Mouse (Mus musculus) heart, embryonic 10.5 days (tissue): Measurements from ENCODE around the gene Vamp3. TPM values are rescaled to one million over a fixed set of nuclear protein-coding genes. Genes with fewer than 3 reads are reported as not detected.
"Not testable (repeated sequence)": the region's sequence is repeated elsewhere in the genome, so short reads cannot be mapped to it uniquely, and the experiment has no call there.

Experiments
- DNase-seq: peaks from one replicate; pipeline ENCODE4 v3.0.0-alpha.2; 2017; ENCODE audit warnings: low spot score
- H3K27ac ChIP-seq: fragments of 300-500 bp; sonication (generic); 2 replicates; pipeline ENCODE4 v1.5.1; 2016; ENCODE audit warnings: mild to moderate bottlenecking
- H3K27me3 ChIP-seq: fragments of 300-500 bp; sonication (generic); 2 replicates; pipeline ENCODE4 v1.6.1; 2016; ENCODE audit warnings: mild to moderate bottlenecking; ENCODE audit not compliant: poor library complexity, insufficient read depth, severe bottlenecking
- H3K36me3 ChIP-seq: fragments of 300-500 bp; sonication (generic); 2 replicates; pipeline ENCODE4 v1.6.1; 2016; ENCODE audit warnings: mild to moderate bottlenecking, moderate library complexity
- H3K4me1 ChIP-seq: fragments of 300-500 bp; sonication (generic); 2 replicates; pipeline ENCODE4 v1.6.1; 2016; ENCODE audit warnings: mild to moderate bottlenecking
- H3K4me3 ChIP-seq: fragments of 300-500 bp; sonication (generic); 2 replicates; pipeline ENCODE4 v1.5.1; 2016; ENCODE audit warnings: mild to moderate bottlenecking, moderate library complexity
- H3K9me3 ChIP-seq: fragments of 300-500 bp; sonication (generic); 2 replicates; pipeline ENCODE4 v1.6.1; 2016; ENCODE audit warnings: mild to moderate bottlenecking, moderate library complexity
- WGBS: fragments of 180-500 bp; shearing (Covaris S2); methylation state at CpG from one replicate; pipeline ENCODE4 v1.1.7; 2016; 5-methylcytosine and 5-hydroxymethylcytosine counted together
- polyA plus RNA-seq: library from polyadenylated mRNA; unstranded; fragments of >200 nt; fragmentation: Nextera tagmentation; extraction: Ambion mirVana; gene quantifications from 2 replicates; pipeline ENCODE4 v1.2.1, GENCODE M21; 2016

Gene Vamp3
- polyA plus RNA-seq, 1 experiment from 2014 or later: 105 TPM

- Histone ChIP-seq H3K27me3 (no peaks in the 10 kb centered on the region; the same call in 1 of the 2 replicates), H3K36me3 (peaks cover 1% of the 10 kb centered on the region; the same call in 1 of the 2 replicates), H3K4me1 (peaks cover 20% of the 10 kb centered on the region), H3K4me3 (no peak overlapping the region), H3K9me3 (no peaks in the 10 kb centered on the region), H3K27ac (no peak overlapping the region)
- WGBS: 78% methylated on average over 5 of the region's 5 CpGs
- DNase-seq: no peak
Measured at GRCm38 (mm10) chr4:151041506-151041905, 16.3 kb downstream of the Vamp3 start.

DNA sequence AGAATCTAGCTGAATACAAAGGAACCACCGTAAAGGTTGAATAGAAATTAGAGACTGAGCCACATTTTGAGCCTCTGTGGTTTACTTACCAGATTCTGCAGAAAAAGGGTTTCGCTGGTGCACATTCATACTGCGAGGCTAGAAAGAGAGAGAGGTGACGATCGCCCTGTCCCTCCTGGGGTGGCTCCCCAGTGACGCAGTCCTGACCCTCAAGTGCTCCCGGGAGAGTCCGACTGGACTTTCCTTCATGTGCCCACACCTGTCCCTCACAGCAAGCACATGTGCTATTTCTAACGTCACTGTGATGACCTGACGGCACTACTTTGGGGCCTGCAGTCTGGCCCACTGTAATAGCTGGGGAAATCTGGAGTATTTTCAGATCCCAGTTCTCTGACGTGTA lies 20.0 kb downstream of the Vamp3 start:
- H3K27me3 ChIP-seq: no peaks in the 10 kb centered on the region
- H3K9me3 ChIP-seq: no peaks in the 10 kb centered on the region
- 0 out of 2 replicates have a peak, but pooled peaks cover 6% of the 10 kb centered on the region for H3K4me1 ChIP-seq
- H3K36me3 ChIP-seq: no peaks in the 10 kb centered on the region
- H3K27ac ChIP-seq: no peak overlapping the region
- WGBS: 85% methylated on average over 11 of the region's 11 CpGs
- DNase-seq: no peak
- no peak overlapping the region for H3K4me3 ChIP-seq

DNA sequence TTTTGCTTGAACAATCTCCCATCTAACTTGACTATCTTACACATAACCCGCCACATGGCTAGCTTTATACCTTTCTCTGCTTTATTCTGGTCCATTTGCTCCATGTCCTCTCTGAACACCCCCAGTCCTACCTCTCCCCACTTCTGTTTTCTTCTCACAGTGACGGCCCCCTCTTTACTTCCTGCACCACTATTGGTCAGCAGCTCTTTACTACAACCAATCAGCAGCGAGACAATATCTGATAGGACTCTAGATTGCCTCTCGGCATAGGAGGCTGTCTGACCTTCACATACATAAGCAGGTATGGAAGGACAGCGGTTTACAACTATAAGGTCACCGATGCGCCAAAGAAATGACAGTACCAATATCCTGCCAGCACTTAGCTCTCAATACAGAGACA lies 21.2 kb downstream of the Vamp3 start:
- H3K36me3 ChIP-seq: no peaks in the 10 kb centered on the region
- 83% methylated on average over 7 of the region's 7 CpGs for WGBS
- no peak overlapping the region for H3K4me3 ChIP-seq
- no peaks in the 10 kb centered on the region for H3K9me3 ChIP-seq
- H3K27me3 ChIP-seq: no peaks in the 10 kb centered on the region
- H3K27ac ChIP-seq: no peak overlapping the region
- DNase-seq: no peak
- H3K4me1 ChIP-seq: 0 out of 2 replicates have a peak, but pooled peaks cover 4% of the 10 kb centered on the region

- peaks cover 11% of the 10 kb centered on the region; the same call in 1 of the 2 replicates for H3K4me1 ChIP-seq
- 43% methylated on average over 6 of the region's 6 CpGs for WGBS
- no peak for DNase-seq
- no peaks in the 10 kb centered on the region; the same call in 1 of the 2 replicates for H3K27me3 ChIP-seq
- no peaks in the 10 kb centered on the region for H3K9me3 ChIP-seq
- no peak overlapping the region for H3K4me3 ChIP-seq
- 0 out of 2 replicates have a peak, but pooled peaks cover 6% of the 10 kb centered on the region for H3K36me3 ChIP-seq
- no peak overlapping the region for H3K27ac ChIP-seq
Measured at GRCm38 (mm10) chr4:151027001-151027400, 30.8 kb downstream of the Vamp3 start.

GRCm38 (mm10) chr4:151024152-151024551 lies 33.6 kb downstream of the Vamp3 start:
- H3K4me3 ChIP-seq: no peak overlapping the region
- H3K27ac ChIP-seq: no peak overlapping the region
- H3K9me3 ChIP-seq: no peaks in the 10 kb centered on the region
- WGBS: 57% methylated on average over 9 of the region's 9 CpGs
- no peaks in the 10 kb centered on the region; the same call in 1 of the 2 replicates for H3K27me3 ChIP-seq
- peaks cover 25% of the 10 kb centered on the region for H3K4me1 ChIP-seq
- DNase-seq: no peak
- H3K36me3 ChIP-seq: peaks cover 6% of the 10 kb centered on the region; the same call in 1 of the 2 replicates

DNA sequence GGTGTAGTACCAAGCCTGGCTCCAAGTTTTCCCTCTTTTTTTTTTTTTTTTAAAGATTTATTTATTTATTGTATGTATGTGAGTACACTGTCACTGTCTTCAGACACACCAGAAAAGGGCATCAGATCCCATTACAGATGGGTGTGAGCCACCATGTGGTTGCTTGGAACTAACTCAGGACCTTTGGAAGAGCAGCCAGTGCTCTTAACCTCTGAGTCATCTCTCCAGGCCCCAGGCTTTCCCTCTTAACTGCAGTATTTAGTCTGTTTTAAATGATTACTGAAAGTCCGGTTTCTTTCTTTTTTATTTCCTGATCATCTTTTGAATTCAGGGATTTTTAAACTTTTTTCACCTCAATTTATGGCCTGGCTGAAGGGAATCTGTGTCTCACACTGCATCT lies 40.4 kb downstream of the Vamp3 start:
- 88% methylated on average over 1 of the region's 1 CpGs for WGBS

DNA sequence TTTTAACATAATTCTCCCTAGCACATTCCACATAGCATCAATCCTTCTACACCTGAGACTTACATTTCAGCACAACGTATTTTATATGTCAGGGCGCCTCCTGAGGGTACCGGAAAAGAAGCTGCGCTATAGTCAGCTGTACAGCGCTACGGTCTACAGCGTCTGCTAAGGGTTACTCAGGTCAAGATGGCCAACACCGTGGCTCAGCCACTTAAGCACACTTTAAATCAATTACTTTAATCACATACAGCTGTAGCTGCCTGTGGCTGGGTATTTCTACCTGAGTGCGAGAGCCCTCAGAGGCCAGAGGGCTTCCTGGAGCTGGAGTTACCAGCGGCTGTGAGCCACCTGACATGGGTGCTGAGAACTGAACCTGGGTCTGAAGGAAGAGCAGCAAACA lies 41.8 kb downstream of the Vamp3 start:
- Histone ChIP-seq H3K4me3 (no peak overlapping the region), H3K27ac (no peak overlapping the region), H3K4me1 (peaks cover 23% of the 10 kb centered on the region), H3K27me3 (no peaks in the 10 kb centered on the region), H3K36me3 (peaks cover 21% of the 10 kb centered on the region), H3K9me3 (no peaks in the 10 kb centered on the region)
- DNase-seq: no peak
- WGBS: 86% methylated on average over 10 of the region's 10 CpGs

More for the DNA sequence above, 40.4 kb downstream of the Vamp3 start:
- not testable (repeated sequence) for H3K27me3 ChIP-seq, H3K4me3 ChIP-seq, H3K27ac ChIP-seq, DNase-seq, H3K9me3 ChIP-seq
- peaks cover 21% of the 10 kb centered on the region for H3K4me1 ChIP-seq
- H3K36me3 ChIP-seq: peaks cover 22% of the 10 kb centered on the region

GRCm38 (mm10) chr4:151010316-151010715 lies 47.4 kb downstream of the Vamp3 start:
- Histone ChIP-seq H3K36me3 (peaks cover 23% of the 10 kb centered on the region; the same call in 1 of the 2 replicates), H3K4me3 (no peak overlapping the region), H3K27ac (no peak overlapping the region), H3K9me3 (no peaks in the 10 kb centered on the region), H3K27me3 (no peaks in the 10 kb centered on the region), H3K4me1 (peaks cover 9% of the 10 kb centered on the region)
- WGBS: 82% methylated on average over 7 of the region's 7 CpGs
- no peak for DNase-seq

- 53% methylated on average over 6 of the region's 6 CpGs for WGBS
- Histone ChIP-seq H3K36me3 (peaks cover 23% of the 10 kb centered on the region; the same call in 1 of the 2 replicates), H3K27ac (no peak overlapping the region), H3K4me1 (0 out of 2 replicates have a peak, but pooled peaks cover under 1% of the 10 kb centered on the region), H3K27me3 (no peaks in the 10 kb centered on the region), H3K9me3 (no peaks in the 10 kb centered on the region), H3K4me3 (no peak overlapping the region)
- no peak for DNase-seq
Measured at GRCm38 (mm10) chr4:151006945-151007344, 50.8 kb downstream of the Vamp3 start.

DNA sequence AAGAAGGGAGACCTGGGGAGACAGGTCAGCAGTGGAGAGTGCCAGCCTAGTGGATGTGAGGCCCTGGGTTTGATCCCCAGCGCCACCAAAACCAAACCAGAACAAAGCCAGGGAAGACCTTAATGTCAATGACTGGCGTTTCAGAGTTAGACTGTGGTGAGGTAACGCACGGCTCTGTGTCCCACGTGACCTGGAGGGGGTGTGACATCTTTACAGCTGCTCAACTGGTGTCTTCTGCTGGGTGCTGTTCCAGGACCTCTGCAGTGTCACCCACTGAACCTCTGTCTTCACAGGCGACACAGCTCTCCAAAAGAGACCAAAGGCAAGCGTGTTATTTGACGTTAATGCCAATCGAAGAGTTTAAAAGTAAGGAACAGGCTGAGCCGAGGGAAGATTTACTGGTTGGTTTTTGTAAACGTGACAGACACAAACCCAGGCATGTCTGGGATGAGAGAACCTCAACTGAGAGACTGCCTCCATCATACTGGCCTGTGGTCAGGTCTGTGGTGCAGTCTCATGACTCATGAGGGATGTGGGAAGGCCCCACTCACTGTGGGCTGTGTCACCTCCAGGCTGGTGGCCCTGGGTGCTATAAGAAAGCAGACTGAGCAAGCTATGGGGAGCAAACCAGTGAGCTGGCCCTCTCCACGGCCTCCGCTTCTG lies 52.0 kb downstream of the Vamp3 start:
- no peaks in the 10 kb centered on the region for H3K27me3 ChIP-seq
- no peak for DNase-seq
- H3K4me3 ChIP-seq: no peak overlapping the region
- WGBS: 91% methylated on average over 13 of the region's 13 CpGs
- H3K27ac ChIP-seq: no peak overlapping the region
- peaks cover 23% of the 10 kb centered on the region; the same call in 1 of the 2 replicates for H3K36me3 ChIP-seq
- no peaks in the 10 kb centered on the region for H3K9me3 ChIP-seq
- no peaks in the 10 kb centered on the region for H3K4me1 ChIP-seq

DNA sequence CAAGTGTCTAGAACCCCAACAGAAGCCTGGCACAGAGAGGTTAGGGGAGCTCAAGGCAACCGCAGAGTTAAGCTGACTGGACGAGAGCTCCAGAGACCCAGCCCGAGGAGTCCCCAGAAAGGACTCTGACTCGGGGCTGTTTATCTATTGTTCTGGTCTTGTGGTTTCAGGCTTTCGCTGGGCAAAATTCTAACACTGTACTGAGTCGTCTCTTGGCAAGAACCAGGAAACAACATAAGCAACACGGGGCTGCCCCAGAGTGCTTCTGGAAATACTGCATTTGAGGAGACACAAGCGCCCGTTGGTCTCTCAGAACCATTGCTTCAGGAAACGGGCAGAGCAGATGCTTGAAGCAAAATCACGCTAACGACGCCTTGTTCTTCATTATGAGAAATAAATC lies 56.4 kb downstream of the Vamp3 start:
- H3K4me1 ChIP-seq: no peaks in the 10 kb centered on the region
- DNase-seq: no peak
- H3K27me3 ChIP-seq: peaks cover 4% of the 10 kb centered on the region; the same call in 1 of the 2 replicates
- H3K4me3 ChIP-seq: no peak overlapping the region
- H3K9me3 ChIP-seq: no peaks in the 10 kb centered on the region
- no peak overlapping the region for H3K27ac ChIP-seq
- peaks cover 12% of the 10 kb centered on the region; the same call in 1 of the 2 replicates for H3K36me3 ChIP-seq
- whole genome bisulfite sequencing: 76% methylated on average over 13 of the region's 13 CpGs

DNA sequence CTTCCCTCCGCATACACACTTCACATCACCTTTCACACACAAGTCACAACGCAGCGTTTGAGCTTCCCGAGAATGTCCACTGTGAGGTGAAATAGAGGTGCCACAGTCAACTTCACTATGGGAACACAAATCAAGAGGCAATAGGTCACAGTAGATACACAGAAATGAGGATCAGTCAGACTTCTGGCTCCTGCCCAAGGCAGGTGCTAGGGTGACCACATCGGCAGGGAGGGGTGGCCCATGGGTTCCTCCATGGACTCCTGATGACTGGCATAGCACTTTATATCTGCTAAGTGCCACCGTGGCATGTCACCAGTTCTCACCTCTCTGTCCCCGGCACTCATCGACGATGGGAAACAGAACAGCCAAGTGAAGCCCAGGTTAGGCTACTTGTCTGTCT lies 59.1 kb downstream of the Vamp3 start:
- Histone ChIP-seq H3K27me3 (peaks cover 4% of the 10 kb centered on the region; the same call in 1 of the 2 replicates), H3K4me3 (no peak overlapping the region), H3K27ac (no peak overlapping the region), H3K9me3 (no peaks in the 10 kb centered on the region), H3K4me1 (no peaks in the 10 kb centered on the region), H3K36me3 (no peaks in the 10 kb centered on the region)
- no peak for DNase-seq
- 90% methylated on average over 9 of the region's 9 CpGs for WGBS
